Mouse (Mus musculus): ENCODE results near the gene Ccdc86. TPM values are rescaled to one million over a fixed set of nuclear protein-coding genes. Genes with fewer than 3 reads are reported as not detected.

Gene Ccdc86
- total and polyA plus RNA-seq, 3 experiments, result 3.1 to 7.1 (median 6.9) TPM

GRCm38 (mm10) chr19:10924220-10924619 lies 24.8 kb downstream of the Ccdc86 start:
- no peak for TF ChIP-seq EP300 (IDR thresholded peaks at IDR 0.05; ENCODE audit: insufficient read depth, low read depth, low read length)
- no peak for TF ChIP-seq CTCF (IDR thresholded peaks at IDR 0.05)
- TF ChIP-seq POLR2A (IDR thresholded peaks at IDR 0.05; ENCODE audit: insufficient read depth, low read depth, low read length), result no peak
- Histone ChIP-seq H3K4me1 (ENCODE audit: control insufficient read depth, insufficient read depth, low read length) (no peaks in the 10 kb centered on the region), H3K79me2 (replicated peaks; ENCODE audit: control insufficient read depth, insufficient read depth, low read length) (no peaks in the 10 kb centered on the region), H3K4me3 (no peak overlapping the region), H3K36me3 (ENCODE audit: control insufficient read depth, insufficient read depth, low read length) (no peaks in the 10 kb centered on the region), H3K27ac (no peak overlapping the region), H3K27me3 (ENCODE audit: control insufficient read depth, insufficient read depth, low read length) (no peaks in the 10 kb centered on the region), H3K9ac (ENCODE audit: low read depth, low read length) (no peak overlapping the region)
- no peak for DNase-seq
- intact Hi-C loops (cut with DNase I), result no loop called here
- WGBS, result 51% methylated on average over 4 of the region's 4 CpGs

DNA sequence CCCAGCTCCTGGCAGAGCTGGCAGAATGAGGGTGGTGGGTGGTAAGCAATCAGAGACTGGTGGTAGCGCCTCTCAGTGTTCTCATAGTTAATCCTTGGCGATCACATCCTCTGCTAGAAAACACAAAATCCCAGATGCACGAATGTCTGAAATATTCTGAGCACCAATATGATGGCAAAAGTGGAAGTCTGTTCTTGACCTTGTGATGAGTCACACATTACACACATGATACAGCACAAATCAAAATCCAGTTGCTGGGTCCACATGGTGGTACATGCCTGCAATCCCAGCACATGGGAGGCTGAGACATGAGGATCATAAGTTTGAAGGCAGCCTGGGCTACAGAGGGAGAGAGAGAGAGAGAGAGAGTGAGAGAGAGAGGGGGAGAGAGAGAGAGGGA lies 28.0 kb downstream of the Ccdc86 start:
- Histone ChIP-seq H3K27me3 (ENCODE audit: control insufficient read depth, insufficient read depth, low read length) (no peaks in the 10 kb centered on the region), H3K36me3 (ENCODE audit: control insufficient read depth, insufficient read depth, low read length) (no peaks in the 10 kb centered on the region), H3K27ac (no peak overlapping the region), H3K79me2 (replicated peaks; ENCODE audit: control insufficient read depth, insufficient read depth, low read length) (no peaks in the 10 kb centered on the region), H3K9ac (ENCODE audit: low read depth, low read length) (no peak overlapping the region), H3K4me3 (no peak overlapping the region), H3K4me1 (ENCODE audit: control insufficient read depth, insufficient read depth, low read length) (no peaks in the 10 kb centered on the region)
- intact Hi-C loops (cut with DNase I), result no loop called here
- DNase-seq, result no peak
- TF ChIP-seq POLR2A (IDR thresholded peaks at IDR 0.05; ENCODE audit: insufficient read depth, low read depth, low read length) (no peak), CTCF (IDR thresholded peaks at IDR 0.05) (no peak), EP300 (IDR thresholded peaks at IDR 0.05; ENCODE audit: insufficient read depth, low read depth, low read length) (no peak)
- WGBS, result 70% methylated on average over 3 of the region's 3 CpGs

GRCm38 (mm10) chr19:10920532-10920931 lies 28.5 kb downstream of the Ccdc86 start, which contains the start of gene Zp1:
TSS of gene Zp1 (minus strand) at chr19:10920632.
- 69% methylated on average over 2 of the region's 2 CpGs for WGBS
- Histone ChIP-seq H3K4me3 (no peak within 1 kb of the TSS), H3K27me3 (ENCODE audit: control insufficient read depth, insufficient read depth, low read length) (no peaks in the 10 kb centered on the region), H3K79me2 (replicated peaks; ENCODE audit: control insufficient read depth, insufficient read depth, low read length) (no peaks in the 10 kb centered on the region), H3K9ac (ENCODE audit: low read depth, low read length) (no peak within 1 kb of the TSS), H3K27ac (no peak within 1 kb of the TSS), H3K4me1 (ENCODE audit: control insufficient read depth, insufficient read depth, low read length) (no peaks in the 10 kb centered on the region), H3K36me3 (ENCODE audit: control insufficient read depth, insufficient read depth, low read length) (no peaks in the 10 kb centered on the region)
- DNase-seq, result no peak
- no peak for TF ChIP-seq CTCF (IDR thresholded peaks at IDR 0.05)
- TF ChIP-seq POLR2A (IDR thresholded peaks at IDR 0.05; ENCODE audit: insufficient read depth, low read depth, low read length), result no peak
- no peak for TF ChIP-seq EP300 (IDR thresholded peaks at IDR 0.05; ENCODE audit: insufficient read depth, low read depth, low read length)
- intact Hi-C loops (cut with DNase I), result no loop called here

GRCm38 (mm10) chr19:10918321-10918991 lies 30.6 kb downstream of the Ccdc86 start:
- Histone ChIP-seq H3K4me3 (no peak overlapping the region), H3K27me3 (ENCODE audit: control insufficient read depth, insufficient read depth, low read length) (no peaks in the 10 kb centered on the region), H3K79me2 (replicated peaks; ENCODE audit: control insufficient read depth, insufficient read depth, low read length) (no peaks in the 10 kb centered on the region), H3K27ac (no peak overlapping the region), H3K4me1 (ENCODE audit: control insufficient read depth, insufficient read depth, low read length) (no peaks in the 10 kb centered on the region), H3K9ac (ENCODE audit: low read depth, low read length) (no peak overlapping the region), H3K36me3 (ENCODE audit: control insufficient read depth, insufficient read depth, low read length) (no peaks in the 10 kb centered on the region)
- no peak for TF ChIP-seq EP300 (IDR thresholded peaks at IDR 0.05; ENCODE audit: insufficient read depth, low read depth, low read length)
- TF ChIP-seq POLR2A (IDR thresholded peaks at IDR 0.05; ENCODE audit: insufficient read depth, low read depth, low read length), result no peak
- TF ChIP-seq CTCF (IDR thresholded peaks at IDR 0.05), result no peak
- no peak for DNase-seq
- intact Hi-C loops (cut with DNase I), result no loop called here
- 92% methylated on average over 10 of the region's 10 CpGs for WGBS

DNA sequence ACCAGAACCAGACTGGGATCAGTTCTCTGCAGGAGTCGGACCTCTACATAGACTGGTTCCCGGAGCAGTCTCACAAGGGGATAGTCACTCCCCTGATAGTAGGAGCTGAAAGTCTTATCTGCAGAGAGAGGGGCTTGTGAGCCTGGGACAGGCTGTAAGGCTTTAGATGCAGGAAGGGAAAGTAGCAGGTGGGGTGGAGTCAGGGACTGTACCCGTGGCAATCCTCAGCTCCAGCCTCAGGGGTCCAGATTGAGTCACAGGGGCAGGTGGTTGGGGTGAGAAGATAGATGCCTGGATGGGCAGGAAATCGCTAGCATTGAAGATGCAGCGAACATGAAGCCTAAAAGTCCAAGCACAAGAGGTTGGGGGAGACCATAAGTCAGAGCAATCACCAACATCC lies 32.6 kb downstream of the Ccdc86 start:
- Histone ChIP-seq H3K9ac (ENCODE audit: low read depth, low read length) (no peak overlapping the region), H3K4me1 (ENCODE audit: control insufficient read depth, insufficient read depth, low read length) (no peaks in the 10 kb centered on the region), H3K27ac (no peak overlapping the region), H3K79me2 (replicated peaks; ENCODE audit: control insufficient read depth, insufficient read depth, low read length) (no peaks in the 10 kb centered on the region), H3K27me3 (ENCODE audit: control insufficient read depth, insufficient read depth, low read length) (no peaks in the 10 kb centered on the region), H3K36me3 (ENCODE audit: control insufficient read depth, insufficient read depth, low read length) (no peaks in the 10 kb centered on the region), H3K4me3 (no peak overlapping the region)
- WGBS, result 58% methylated on average over 5 of the region's 5 CpGs
- DNase-seq, result no peak
- no peak for TF ChIP-seq POLR2A (IDR thresholded peaks at IDR 0.05; ENCODE audit: insufficient read depth, low read depth, low read length)
- intact Hi-C loops (cut with DNase I), result no loop called here

DNA sequence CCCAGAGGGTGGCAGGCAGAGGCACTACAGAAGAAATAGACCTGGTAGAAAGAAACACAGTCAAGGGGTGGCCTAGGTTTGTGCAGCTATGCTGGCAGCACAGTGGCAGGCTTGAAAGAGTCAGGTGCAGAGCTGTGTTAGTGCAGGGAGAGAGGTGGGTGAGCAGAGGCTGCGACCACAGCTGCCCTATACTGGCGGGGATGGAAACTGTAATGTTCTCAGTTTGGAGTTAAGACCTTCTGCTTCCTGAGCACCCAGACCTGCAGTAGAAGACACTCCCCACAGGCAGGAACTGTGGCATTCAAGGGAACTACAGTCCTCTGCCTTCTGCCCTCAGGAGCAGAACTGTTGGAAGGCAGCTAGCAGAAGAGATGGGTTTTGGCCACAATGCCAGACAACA lies 34.2 kb downstream of the Ccdc86 start:
- H3K4me1 ChIP-seq (ENCODE audit: control insufficient read depth, insufficient read depth, low read length), result no peaks in the 10 kb centered on the region
- WGBS, result 92% methylated on average over 2 of the region's 2 CpGs

More for the DNA sequence above, 34.2 kb downstream of the Ccdc86 start:
- Histone ChIP-seq H3K79me2 (replicated peaks; ENCODE audit: control insufficient read depth, insufficient read depth, low read length) (no peaks in the 10 kb centered on the region), H3K9ac (ENCODE audit: low read depth, low read length) (no peak overlapping the region), H3K27ac (no peak overlapping the region), H3K27me3 (ENCODE audit: control insufficient read depth, insufficient read depth, low read length) (no peaks in the 10 kb centered on the region), H3K4me3 (no peak overlapping the region), H3K36me3 (ENCODE audit: control insufficient read depth, insufficient read depth, low read length) (no peaks in the 10 kb centered on the region)
- TF ChIP-seq CTCF (IDR thresholded peaks at IDR 0.05) (no peak), POLR2A (IDR thresholded peaks at IDR 0.05; ENCODE audit: insufficient read depth, low read depth, low read length) (no peak), EP300 (IDR thresholded peaks at IDR 0.05; ENCODE audit: insufficient read depth, low read depth, low read length) (no peak)
- intact Hi-C loops (cut with DNase I), result no loop called here
- no peak for DNase-seq

Measured in heart, adult 2 months (tissue).